Mouse (Mus musculus) layer of hippocampus, adult 9-10 months (tissue): ENCODE measurements around the gene Rras.
A peak's percentile ranks its signal among the peaks of the same experiment; 100 is the strongest.

Experiments
- DNase-seq: peaks from one replicate; pipeline ENCODE4 v3.0.0; 2022; ENCODE audit warnings: low spot score

Gene Rras

GRCm38 (mm10) chr7:45053117-45053930, 35.6 kb downstream of the Rras start:
- no peak for DNase-seq

- DNase-seq, result peak; percentile 91
Observed at GRCm38 (mm10) chr7:45053931-45054510, 36.3 kb downstream of the Rras start.

GRCm38 (mm10) chr7:45056329-45056971, 38.7 kb downstream of the Rras start:
- no peak for DNase-seq

- DNase-seq, result no peak
Observed at GRCm38 (mm10) chr7:45056972-45057348, 39.2 kb downstream of the Rras start.

GRCm38 (mm10) chr7:45058607-45059571, 41.1 kb downstream of the Rras start:
- no peak for DNase-seq

GRCm38 (mm10) chr7:45060632-45061122, 42.9 kb downstream of the Rras start:
- DNase-seq, result no peak

- DNase-seq, result no peak
Observed at GRCm38 (mm10) chr7:45061532-45062075, 43.8 kb downstream of the Rras start.

GRCm38 (mm10) chr7:45062239-45062835, 44.6 kb downstream of the Rras start, which contains the start of the genes Nosip and Prrg2:
Gene Nosip, plus strand, starts transcription at chr7:45062429.
Gene Prrg2, minus strand, starts transcription at chr7:45062677.
- peak; percentile 93 for DNase-seq

- DNase-seq, result no peak
Observed at GRCm38 (mm10) chr7:45067190-45067999, 49.6 kb downstream of the Rras start.

- no peak for DNase-seq
Observed at GRCm38 (mm10) chr7:45068000-45068318, 50.2 kb downstream of the Rras start.

GRCm38 (mm10) chr7:45069671-45070070, 51.9 kb downstream of the Rras start:
- no peak for DNase-seq
